Mouse (Mus musculus): Measurements from ENCODE around the gene Smok3a.
"Not testable (repeated sequence)": the region's sequence is repeated elsewhere in the genome, so short reads cannot be mapped to it uniquely, and the experiment has no call there.

The Smok3a gene

GRCm38 (mm10) chr5:138020961-138021479 lies at the start of gene Smok3a, which contains the start of gene Smok3b:
TSS of gene Smok3a (plus strand) at chr5:138021261.
TSS of gene Smok3b (plus strand) at chr5:138021429.
- DNase-seq (ENCODE audit: inconsistent age in 2 of 2, low spot score in 1 of 2) = not testable (repeated sequence)

DNA sequence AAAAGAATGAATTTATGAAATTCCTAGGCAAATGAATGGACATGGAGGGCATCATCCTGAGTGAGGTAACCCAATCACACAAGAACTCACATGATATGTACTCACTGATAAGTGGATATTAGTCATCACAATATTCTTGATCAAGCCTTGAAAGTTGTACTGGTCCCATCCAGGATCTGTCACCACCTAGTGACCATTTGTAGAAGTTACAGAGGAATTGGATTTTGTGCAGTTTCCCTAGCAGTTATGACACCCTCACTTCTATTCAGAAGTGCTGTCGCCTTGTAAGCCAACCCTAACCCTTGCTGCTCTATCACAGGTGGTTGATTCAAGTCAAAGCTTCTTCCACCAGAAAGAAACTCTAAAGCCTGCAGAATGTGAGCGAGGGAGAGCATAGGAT lies 47.9 kb upstream of the Smok3a start:
- no peak for DNase-seq (ENCODE audit: inconsistent age in 2 of 2, low spot score in 1 of 2)

DNA sequence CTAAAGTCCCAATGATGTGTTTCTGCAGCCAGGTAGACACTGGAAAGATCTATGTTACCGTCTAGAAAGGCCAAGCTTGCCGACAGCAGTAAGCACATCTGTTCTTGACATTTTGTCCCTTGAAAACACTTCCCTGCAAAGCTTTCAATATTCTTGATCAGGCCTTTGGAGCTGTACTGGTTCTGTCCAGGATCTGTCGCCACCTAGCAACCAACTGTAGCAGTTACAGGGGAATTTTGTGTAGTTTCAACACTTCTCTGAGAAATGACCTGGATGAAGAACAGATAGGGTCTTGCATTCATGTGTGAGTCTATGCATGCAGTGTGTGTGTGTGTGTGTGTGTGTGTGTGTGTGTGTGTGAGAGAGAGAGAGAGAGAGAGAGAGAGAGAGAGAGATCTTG lies 47.3 kb upstream of the Smok3a start:
- peak in 1 of 2 experiments; percentile 21 for DNase-seq (ENCODE audit: inconsistent age in 2 of 2, low spot score in 1 of 2)

- no peak for DNase-seq (ENCODE audit: inconsistent age in 2 of 2, low spot score in 1 of 2)
Observed at GRCm38 (mm10) chr5:137974724-137975123, 46.3 kb upstream of the Smok3a start.

DNA sequence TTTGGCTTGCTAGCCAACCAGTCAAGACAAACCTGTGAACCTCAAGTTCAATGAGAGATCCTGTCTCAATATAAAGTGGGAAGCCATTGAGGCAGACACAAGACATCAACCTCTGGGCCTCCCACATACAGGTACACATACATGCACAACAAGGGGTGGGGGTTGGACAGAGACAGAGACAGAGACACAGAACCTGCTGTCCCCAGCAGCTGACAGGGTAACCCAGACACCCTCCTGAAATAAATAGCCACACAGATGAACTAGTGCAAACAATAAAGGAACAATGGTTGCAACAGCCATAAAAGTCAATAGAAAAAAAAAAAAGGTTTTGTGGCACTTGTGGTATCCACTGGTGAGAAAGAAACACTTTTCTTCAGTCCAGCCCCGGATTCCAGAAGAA lies 45.6 kb upstream of the Smok3a start:
- DNase-seq (ENCODE audit: inconsistent age in 2 of 2, low spot score in 1 of 2) = no peak

GRCm38 (mm10) chr5:137977291-137977690 lies 43.8 kb upstream of the Smok3a start:
- no peak for DNase-seq (ENCODE audit: inconsistent age in 2 of 2, low spot score in 1 of 2)

GRCm38 (mm10) chr5:137979081-137979480 lies 42.0 kb upstream of the Smok3a start:
- no peak for DNase-seq (ENCODE audit: inconsistent age in 2 of 2, low spot score in 1 of 2)

GRCm38 (mm10) chr5:137981300-137981699 lies 39.8 kb upstream of the Smok3a start, which contains the start of gene Azgp1:
TSS of gene Azgp1 (plus strand) at chr5:137981520.
- DNase-seq (ENCODE audit: inconsistent age in 2 of 2, low spot score in 1 of 2) = peak in 1 of 2 experiments; percentile 22

- DNase-seq (ENCODE audit: inconsistent age in 2 of 2, low spot score in 1 of 2) = no peak
Observed at GRCm38 (mm10) chr5:137986351-137986750, 34.7 kb upstream of the Smok3a start.

- no peak for DNase-seq (ENCODE audit: inconsistent age in 2 of 2, low spot score in 1 of 2)
Observed at GRCm38 (mm10) chr5:138009437-138009836, 11.6 kb upstream of the Smok3a start.

DNA sequence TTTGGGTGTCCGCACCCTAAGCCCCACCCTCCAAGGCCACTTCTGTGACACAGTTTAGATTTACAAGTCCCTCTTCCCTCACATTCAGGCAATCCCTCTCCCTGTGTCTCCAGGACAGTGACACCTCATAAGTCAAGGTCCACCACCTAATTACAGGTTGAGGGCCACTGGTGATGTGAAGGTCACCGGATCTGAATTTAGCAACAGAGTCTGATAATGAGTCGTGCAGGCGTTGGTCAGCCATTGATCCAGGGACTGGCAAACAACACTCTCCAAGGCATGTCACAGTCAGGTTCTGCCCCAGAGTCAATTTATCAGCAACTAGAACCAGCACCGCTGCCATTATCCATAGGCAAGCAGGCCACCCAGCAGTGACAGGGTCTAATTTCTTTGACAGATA lies 8.7 kb upstream of the Smok3a start:
- DNase-seq (ENCODE audit: inconsistent age in 2 of 2, low spot score in 1 of 2) = no peak

GRCm38 (mm10) chr5:138016530-138016929 lies 4.5 kb upstream of the Smok3a start:
- DNase-seq (ENCODE audit: inconsistent age in 2 of 2, low spot score in 1 of 2) = no peak

DNA sequence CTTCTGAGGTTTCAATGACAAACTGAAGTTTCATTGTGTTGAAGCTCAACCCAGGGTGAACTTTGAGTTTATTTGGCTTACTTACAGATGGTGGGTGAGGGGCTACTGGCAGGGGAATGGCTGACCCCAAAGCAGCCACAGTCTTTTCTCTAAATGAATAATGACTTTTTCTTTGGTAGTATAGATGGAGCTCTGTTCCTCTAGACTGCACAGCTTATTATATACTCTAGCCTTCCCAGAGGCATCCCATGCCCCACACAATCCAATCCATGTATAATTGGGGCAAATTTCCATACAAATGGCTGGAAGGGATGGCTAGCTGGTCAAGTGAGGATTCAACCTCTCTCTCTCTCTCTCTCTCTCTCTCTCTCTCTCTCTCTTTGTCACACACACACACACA lies 4.1 kb upstream of the Smok3a start:
- no peak for DNase-seq (ENCODE audit: inconsistent age in 2 of 2, low spot score in 1 of 2)

GRCm38 (mm10) chr5:138019577-138019976 lies 1.5 kb upstream of the Smok3a start:
- DNase-seq (ENCODE audit: inconsistent age in 2 of 2, low spot score in 1 of 2) = not testable (repeated sequence)

- not testable (repeated sequence) for DNase-seq (ENCODE audit: inconsistent age in 2 of 2, low spot score in 1 of 2)
Observed at GRCm38 (mm10) chr5:138052894-138053293, 31.8 kb downstream of the Smok3a start, which contains the start of gene Smok3c. TSS of gene Smok3c (plus strand) at chr5:138053194.

- DNase-seq (ENCODE audit: inconsistent age in 2 of 2, low spot score in 1 of 2) = no peak
Observed at GRCm38 (mm10) chr5:138073803-138074202, 52.7 kb downstream of the Smok3a start.

DNA sequence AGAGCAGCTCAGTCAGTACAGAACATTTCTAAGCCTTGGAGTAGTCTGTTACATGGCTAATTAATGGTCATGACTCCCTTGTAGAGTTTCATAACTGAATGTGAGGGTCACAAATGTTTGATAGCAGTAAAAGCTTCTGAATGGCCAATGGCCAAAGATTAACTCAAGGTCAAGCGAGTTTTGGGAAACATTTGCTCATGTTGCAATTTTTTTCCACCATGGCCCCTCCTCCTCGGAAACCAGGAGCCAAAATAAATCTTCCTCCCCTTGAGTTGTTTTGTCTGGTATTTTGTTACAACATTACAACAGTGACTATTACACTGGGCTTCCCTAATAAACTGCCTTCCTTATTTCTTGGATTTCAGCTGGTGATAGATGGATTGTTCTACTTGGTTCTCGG lies 54.6 kb downstream of the Smok3a start:
- DNase-seq (ENCODE audit: inconsistent age in 2 of 2, low spot score in 1 of 2) = peak in 1 of 2 experiments; percentile 77

DNA sequence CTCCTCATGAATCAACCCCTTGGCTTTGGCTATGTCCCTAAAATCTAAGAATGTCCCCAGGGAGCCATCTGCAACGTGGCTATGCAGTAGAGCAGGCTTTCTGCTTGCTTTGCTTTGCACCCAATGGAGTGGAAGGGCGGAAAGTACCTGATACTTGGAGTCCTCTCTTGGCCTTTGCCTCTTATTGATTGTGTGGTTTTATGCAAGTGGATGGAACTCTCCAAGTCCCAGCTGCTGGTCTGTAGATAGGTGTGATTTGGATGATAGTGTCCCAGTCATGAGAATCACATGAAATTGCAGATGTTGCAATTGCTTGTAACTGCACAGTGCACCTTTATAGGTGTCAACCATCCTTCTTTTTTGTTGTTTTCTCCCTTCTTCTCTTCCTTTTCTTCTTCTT lies 55.1 kb downstream of the Smok3a start:
- DNase-seq (ENCODE audit: inconsistent age in 2 of 2, low spot score in 1 of 2) = no peak

- DNase-seq (ENCODE audit: inconsistent age in 2 of 2, low spot score in 1 of 2) = no peak
Observed at GRCm38 (mm10) chr5:138080456-138080855, 59.4 kb downstream of the Smok3a start.

DNA sequence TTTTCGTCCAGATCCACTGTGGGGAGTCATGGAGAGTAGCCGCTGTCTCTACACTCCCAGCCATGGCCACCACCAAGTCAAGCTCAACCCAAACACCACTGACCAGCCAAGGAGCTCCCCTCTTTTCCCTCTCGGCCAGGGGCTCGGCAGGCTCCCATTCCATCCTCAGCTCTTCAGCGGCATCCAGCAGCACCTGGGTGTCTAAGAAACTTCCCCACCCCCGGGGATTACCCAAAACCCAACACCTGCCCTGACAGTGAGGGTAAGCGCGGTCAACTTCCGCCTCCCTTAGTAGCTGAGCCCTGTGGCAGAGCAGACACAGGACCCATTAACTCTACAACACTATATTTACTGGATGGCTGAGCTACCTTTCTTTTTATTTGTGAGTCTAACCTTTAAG lies 60.4 kb downstream of the Smok3a start:
- peak in 1 of 2 experiments; percentile 12 for DNase-seq (ENCODE audit: inconsistent age in 2 of 2, low spot score in 1 of 2)

- no peak for DNase-seq (ENCODE audit: inconsistent age in 2 of 2, low spot score in 1 of 2)
Observed at GRCm38 (mm10) chr5:138083318-138083900, 62.3 kb downstream of the Smok3a start.

- DNase-seq (ENCODE audit: inconsistent age in 2 of 2, low spot score in 1 of 2) = peak in 1 of 2 experiments; percentile 21
Observed at GRCm38 (mm10) chr5:138083936-138084335, 62.9 kb downstream of the Smok3a start.

Measured in adrenal gland, adult (tissue).